Mouse (Mus musculus) left cerebral cortex, adult 2 months (tissue): ENCODE data around the gene Egln2. TPM values are rescaled to one million over a fixed set of nuclear protein-coding genes. Genes with fewer than 3 reads are reported as not detected.

Experiments
- DNase-seq, 2 experiments: peaks; one replicate each; pipeline ENCODE4 v3.0.0; 2021 to 2022; ENCODE audit warnings: low spot score in 2 of 2, mixed read lengths in 1 of 2; ENCODE audit errors: extremely low spot score in 1 of 2
- H3K27ac ChIP-seq: fragments of 200-600 bp; 2 replicates; pipeline ENCODE4 v1.8.1; 2022
- H3K4me3 ChIP-seq: fragments of 200-600 bp; 2 replicates; pipeline ENCODE4 v1.8.1; 2022
- CTCF ChIP-seq: fragments of 200-600 bp; IDR thresholded peaks from 2 replicates; pipeline ENCODE4 v1.8.1; 2022; ENCODE audit warnings: antibody characterized with exemption, mild to moderate bottlenecking, moderate library complexity
- intact Hi-C: fragments of 180-260 bp; cut with DNase I; formaldehyde crosslinking; loops from one replicate; pipeline ENCODE4 v1.15.1; 2025
- total RNA-seq, 2 experiments: library from RNA; stranded (reverse); gene quantifications; 2 replicates each; pipeline ENCODE4 v1.2.3; 2021

Gene Egln2
- total RNA-seq, 2 experiments from 2014 or later: 92.8 to 109 TPM

GRCm38 (mm10) chr7:27189271-27189931 is 22.8 kb upstream of the Egln2 start:
- intact Hi-C loops: no loop called here
- peak; percentile 29; the same call in 1 of the 2 replicates for TF ChIP-seq CTCF
- no peak for DNase-seq
- Histone ChIP-seq H3K4me3 (no peak overlapping the region), H3K27ac (no peak overlapping the region)

DNA sequence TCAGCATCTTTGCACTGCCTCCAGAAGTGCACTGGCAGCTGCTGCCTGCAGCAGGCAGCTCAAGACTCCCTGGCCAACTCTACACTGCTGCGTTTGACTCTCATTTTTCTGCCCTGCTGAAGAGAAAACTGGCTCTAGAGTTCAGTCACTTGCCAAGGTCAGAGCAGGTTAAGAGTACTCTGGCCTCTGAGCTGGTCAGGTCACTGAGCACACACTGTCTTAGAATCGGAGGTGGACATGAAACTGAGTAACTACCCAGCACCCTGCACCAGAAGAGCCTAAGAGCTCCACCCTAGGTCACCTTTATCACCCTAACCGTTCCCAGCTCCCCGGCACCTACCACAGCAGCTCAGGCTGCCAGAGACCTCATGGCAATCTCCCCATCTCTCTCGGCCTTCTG is 19.4 kb upstream of the Egln2 start:
- no peak for TF ChIP-seq CTCF
- no peak for DNase-seq
- Histone ChIP-seq H3K4me3 (no peak overlapping the region), H3K27ac (no peak overlapping the region)
- intact Hi-C loops: no loop called here

DNA sequence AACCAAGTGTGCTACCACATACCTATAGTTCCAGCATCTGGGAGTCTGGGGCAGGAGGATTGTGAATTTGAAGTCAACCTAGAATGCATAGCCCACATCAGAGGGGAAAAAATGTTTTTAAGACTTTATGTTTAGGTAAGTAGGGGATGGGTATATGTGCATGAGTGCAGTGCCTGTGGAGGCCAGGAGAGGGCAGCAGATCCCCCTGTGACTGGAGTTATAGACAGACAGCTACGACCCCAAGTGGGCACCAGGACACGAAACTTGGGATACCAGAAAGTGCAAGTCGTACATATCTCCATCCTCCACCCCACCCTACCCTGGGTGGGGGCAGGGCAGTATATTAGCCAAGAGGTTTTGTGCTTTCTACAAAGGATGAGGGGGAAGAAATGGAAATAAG is 18.4 kb upstream of the Egln2 start:
- intact Hi-C loops: no loop called here

DNA sequence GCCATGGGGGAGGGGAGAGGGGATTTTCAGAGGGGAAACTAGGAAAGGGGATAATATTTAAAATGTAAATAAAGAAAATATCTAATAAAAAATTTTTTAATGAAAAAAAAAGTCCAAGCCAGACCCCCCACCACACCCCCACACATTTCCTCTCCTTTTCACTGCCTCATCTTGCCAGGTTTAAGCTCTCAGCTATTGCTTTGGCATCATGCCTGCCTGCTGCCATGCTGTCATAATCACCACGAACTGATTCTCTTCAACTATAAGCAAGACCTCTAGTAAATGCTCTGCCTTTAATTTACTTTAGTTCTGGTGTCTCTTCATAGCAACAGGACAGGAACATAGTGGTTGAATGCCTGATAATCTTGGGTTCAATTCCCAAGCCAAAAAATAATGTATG is 15.9 kb upstream of the Egln2 start:
- Histone ChIP-seq H3K27ac (no peak overlapping the region), H3K4me3 (no peak overlapping the region)
- no peak for DNase-seq
- no peak for TF ChIP-seq CTCF
- intact Hi-C loops: no loop called here

More for the DNA sequence above, 18.4 kb upstream of the Egln2 start:
- DNase-seq: no peak
- TF ChIP-seq CTCF: peak; percentile 55
- H3K4me3 ChIP-seq: no peak overlapping the region
- no peak overlapping the region for H3K27ac ChIP-seq

GRCm38 (mm10) chr7:27180837-27181695 is 14.5 kb upstream of the Egln2 start, which contains the start of the genes Gm21983 and Mia:
Gene Gm21983 (minus strand): TSS chr7:27181086.
Gene Mia (minus strand): TSS chr7:27181157.
- intact Hi-C loops: loop anchor here (2.0 kb wide), 1 partner anchor 14 kb away; the partner anchor contains the start of gene BC024978
- Histone ChIP-seq H3K27ac (no peak within 1 kb of the TSS), H3K4me3 (no peak within 1 kb of the TSS)
- no peak for DNase-seq
- TF ChIP-seq CTCF: no peak

DNA sequence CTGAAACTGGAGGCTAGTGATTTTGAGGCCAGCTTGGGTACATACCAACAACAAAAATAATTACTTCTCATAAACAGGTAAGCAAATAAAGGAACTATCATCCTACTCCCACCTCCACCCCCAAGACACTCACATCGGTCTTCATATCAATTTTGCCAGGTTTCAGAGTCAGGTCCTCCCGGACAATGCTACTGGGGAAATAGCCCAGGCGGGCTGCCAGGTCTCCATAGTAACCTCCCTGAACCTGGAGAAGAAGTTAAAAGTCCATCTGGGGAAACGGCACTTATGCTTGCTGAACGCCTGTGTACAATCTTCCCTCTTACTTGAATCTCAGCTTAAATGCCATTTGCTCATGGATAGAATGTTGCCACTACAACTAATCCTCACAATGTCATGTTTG is 13.4 kb upstream of the Egln2 start:
- no peak for DNase-seq
- no peak for TF ChIP-seq CTCF
- no peak overlapping the region for H3K4me3 ChIP-seq
- H3K27ac ChIP-seq: no peak overlapping the region
- intact Hi-C loops: loop anchor here (2.0 kb wide), 1 partner anchor 15 kb away; the partner anchor contains the start of gene BC024978

DNA sequence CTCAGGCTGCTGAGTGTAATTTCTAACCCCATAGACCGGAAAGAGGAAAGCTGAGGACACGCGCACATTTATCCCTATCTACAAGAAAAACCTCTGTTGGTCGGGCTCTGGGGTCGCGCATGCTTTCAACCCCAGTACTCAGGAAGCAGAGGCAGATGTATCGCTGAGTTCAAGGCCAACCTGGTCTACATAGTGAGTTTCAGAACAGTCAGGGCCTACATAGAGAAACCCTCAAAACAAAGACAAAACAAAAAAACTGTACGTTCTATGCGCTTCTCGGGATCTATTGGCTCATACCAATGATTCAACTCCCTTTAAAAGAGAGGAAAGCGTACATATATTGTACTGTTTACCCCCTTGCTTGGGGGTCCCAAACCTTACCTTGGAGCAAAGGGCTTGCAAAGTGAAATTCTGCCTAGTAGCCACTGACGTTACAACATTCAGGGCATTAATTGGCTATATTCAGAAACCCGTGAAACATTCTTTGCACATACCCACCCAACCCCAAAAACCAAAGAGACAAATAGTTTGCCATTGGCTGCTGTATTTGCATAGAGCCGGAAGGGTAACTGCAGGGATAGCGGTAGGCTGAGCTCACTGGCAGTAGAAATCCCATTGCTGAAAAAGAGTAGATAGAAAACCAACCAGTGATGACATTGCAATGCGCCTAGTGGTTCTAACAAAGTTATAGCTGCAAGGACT is 12.8 kb upstream of the Egln2 start:
- no peak for TF ChIP-seq CTCF
- DNase-seq: no peak
- intact Hi-C loops: no loop called here
- H3K27ac ChIP-seq: peak overlapping the region; percentile 66
- peak overlapping the region; percentile 80 for H3K4me3 ChIP-seq

- TF ChIP-seq CTCF: peak; percentile 63
- intact Hi-C loops: loop anchor here (1.0 kb wide), 1 partner anchor 11 kb away; no protein-coding TSS in a partner anchor
- Histone ChIP-seq H3K4me3 (peak within 1 kb of the TSS; percentile 80), H3K27ac (peak within 1 kb of the TSS; percentile 95)
- peak; percentile 98 to 99 for DNase-seq
Measured at GRCm38 (mm10) chr7:27178324-27179216, 12.0 kb upstream of the Egln2 start, which contains the start of gene Rab4b. Gene Rab4b (minus strand): TSS chr7:27178896.

DNA sequence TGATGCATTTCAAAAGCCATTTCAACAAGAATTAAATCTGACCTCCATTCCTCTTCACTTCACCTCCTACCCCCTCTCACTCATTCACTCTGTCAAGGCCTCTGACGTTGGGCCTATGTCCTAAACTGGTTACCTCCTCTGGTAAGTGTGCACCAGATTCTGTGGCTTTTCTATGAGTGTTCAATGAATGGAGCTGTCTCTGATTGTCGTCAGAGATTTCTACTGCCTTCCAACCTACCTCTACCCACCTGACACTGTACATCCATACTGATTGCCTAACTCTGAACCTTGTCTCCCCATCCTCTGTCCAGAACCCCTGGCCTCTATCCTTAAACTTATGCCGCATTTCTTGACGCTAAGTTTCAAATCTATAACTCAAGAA is 11.3 kb upstream of the Egln2 start:
- Histone ChIP-seq H3K4me3 (peak overlapping the region; percentile 80), H3K27ac (peak overlapping the region; percentile 95)
- TF ChIP-seq CTCF: no peak
- no peak for DNase-seq
- intact Hi-C loops: loop anchor here (1.0 kb wide), 1 partner anchor 11 kb away; no protein-coding TSS in a partner anchor

DNA sequence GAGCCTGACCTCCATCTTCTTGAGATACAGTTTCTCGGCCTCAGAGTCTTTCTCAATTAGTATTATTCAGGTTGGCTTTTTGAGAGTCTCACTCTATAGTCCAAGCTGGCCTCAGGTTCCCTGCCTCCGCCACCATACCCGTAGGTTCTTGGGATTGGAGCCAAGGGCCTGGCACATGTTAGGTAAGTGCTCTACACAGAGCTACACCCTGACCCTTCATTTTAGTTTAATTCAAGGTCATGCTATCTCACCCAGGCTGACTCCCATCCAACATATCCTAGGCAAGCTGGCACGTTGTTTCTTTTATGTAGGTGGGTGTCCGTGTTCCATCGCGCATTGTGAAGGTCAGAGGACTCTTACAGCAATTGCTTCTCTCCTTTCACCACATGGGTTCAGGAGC is 8.3 kb upstream of the Egln2 start:
- DNase-seq: no peak
- TF ChIP-seq CTCF: no peak
- intact Hi-C loops: no loop called here

GRCm38 (mm10) chr7:27174496-27174895 is 7.9 kb upstream of the Egln2 start:
- no peak for DNase-seq
- Histone ChIP-seq H3K4me3 (no peak overlapping the region), H3K27ac (no peak overlapping the region)
- intact Hi-C loops: no loop called here
- TF ChIP-seq CTCF: no peak

More for the DNA sequence above, 8.3 kb upstream of the Egln2 start:
- H3K27ac ChIP-seq: no peak overlapping the region
- no peak overlapping the region for H3K4me3 ChIP-seq
